Mouse (Mus musculus) stomach, postnatal 0 days (tissue): ENCODE data around the gene Gon7.

Experiments used
- CTCF ChIP-seq: IDR thresholded peaks from 2 replicates; pipeline ENCODE4 v1.5.1; 2016; ENCODE audit warnings: antibody characterized with exemption, low read depth, mild to moderate bottlenecking, moderate library complexity
- EP300 ChIP-seq: optimal IDR thresholded peaks from 2 replicates; pipeline ENCODE3; 2016; ENCODE audit warnings: antibody characterized with exemption

DNA sequence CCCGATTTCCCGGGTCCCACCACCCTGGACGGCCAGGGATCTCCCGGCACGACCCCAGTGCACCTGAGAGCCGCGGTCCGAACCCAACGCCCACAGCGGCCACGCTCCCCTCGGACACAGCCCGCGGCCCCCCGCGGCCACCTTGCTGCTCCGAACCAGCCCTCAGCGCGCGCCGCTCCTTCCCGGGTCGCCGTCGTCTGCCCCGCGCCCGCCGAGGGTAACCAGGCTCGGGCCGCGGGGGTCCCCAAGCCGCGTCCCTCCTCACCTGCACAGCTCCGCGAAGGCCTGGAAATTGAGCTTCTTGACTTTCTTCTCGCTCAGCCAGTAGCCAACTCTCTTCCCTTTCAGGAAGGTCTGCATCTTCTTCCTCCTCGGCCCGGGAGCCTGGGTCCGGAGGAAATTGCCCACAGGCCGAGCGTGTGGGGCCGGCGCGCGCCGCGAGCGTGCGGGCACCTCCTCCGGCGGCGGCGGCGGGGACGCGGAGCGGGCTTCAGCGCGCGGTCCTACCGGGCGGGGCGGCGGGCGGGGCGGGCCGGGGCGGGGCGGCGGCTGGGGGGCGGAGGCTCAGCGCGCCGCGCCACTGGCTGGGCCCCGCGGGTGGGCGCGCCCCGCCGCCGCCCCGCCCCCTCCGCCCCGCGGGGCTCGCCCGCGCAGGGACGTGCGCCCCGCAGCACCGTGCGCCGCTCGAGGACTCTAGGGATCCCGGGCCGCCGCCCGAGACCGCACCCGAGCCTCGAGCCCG lies 53.0 kb downstream of the Gon7 start, which contains the start of gene Itpk1:
- TF ChIP-seq CTCF (no peak), EP300 (no peak)
